Mouse (Mus musculus): ENCODE measurements around the gene Tmem190. TPM values are rescaled to one million over a fixed set of nuclear protein-coding genes. Genes with fewer than 3 reads are reported as not detected.
A peak's percentile ranks its signal among the peaks of the same experiment; 100 is the strongest.

Tmem190 gene
- polyA plus RNA-seq, 1 experiment from 2014 or later: 0.76 TPM

DNA sequence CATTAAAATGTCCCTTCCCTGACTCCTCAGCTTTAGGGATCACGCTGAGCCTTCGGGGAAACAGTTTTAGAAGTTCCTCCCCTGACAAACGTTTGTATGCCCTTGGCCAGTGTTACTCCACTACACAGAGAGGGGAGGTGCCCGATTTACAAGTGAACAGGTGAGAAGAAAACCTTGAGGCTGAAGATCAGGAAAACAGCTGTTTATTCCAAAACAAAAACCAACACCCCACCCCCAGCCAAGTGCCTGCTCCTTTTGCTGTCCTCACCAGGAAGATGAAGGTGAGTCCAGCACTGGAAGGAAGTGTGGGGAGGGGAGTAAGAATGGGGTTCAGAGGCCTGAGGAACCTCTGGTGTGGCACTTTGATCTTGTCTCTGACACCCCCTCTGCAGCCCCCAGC is 42.6 kb downstream of the Tmem190 start:
- Histone ChIP-seq H3K27ac (peak overlapping the region; percentile 58; the same call in 1 of the 2 replicates), H3K9me3 (no peaks in the 10 kb centered on the region), H3K4me3 (no peak overlapping the region), H3K36me3 (no peaks in the 10 kb centered on the region), H3K9ac (no peak overlapping the region), H3K4me2 (no peak overlapping the region), H3K4me1 (peaks cover 12% of the 10 kb centered on the region; the same call in 1 of the 2 replicates), H3K27me3 (0 out of 2 replicates have a peak, but pooled peaks cover 7% of the 10 kb centered on the region)
- 41% methylated on average over 4 of the region's 4 CpGs for WGBS
- no peak for ATAC-seq (ENCODE audit: borderline replicate concordance, extremely low read depth, low FRiP score, low TSS enrichment)

DNA sequence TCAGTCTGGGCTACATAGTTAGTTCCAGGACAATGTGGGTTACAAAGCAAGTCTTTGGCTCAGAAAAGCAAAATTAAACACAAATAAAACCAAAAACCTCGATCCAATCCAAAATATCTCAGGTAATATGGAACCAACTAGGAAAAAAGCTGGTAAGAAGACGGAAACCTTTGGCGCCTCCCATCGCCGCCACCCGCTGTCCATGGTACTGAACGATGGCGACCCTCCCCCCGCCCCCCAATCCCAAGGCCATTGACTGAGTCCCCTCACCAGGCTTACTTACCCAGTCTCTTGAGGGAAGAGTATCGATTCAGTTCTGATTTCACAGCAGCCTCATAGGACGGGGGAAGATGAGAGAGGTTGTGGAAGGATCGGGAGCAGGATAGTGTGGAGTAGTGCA is 47.7 kb downstream of the Tmem190 start:
- H3K4me2 ChIP-seq: no peak overlapping the region
- 8% methylated on average over 12 of the region's 12 CpGs for WGBS
- H3K27ac ChIP-seq: no peak overlapping the region
- no peaks in the 10 kb centered on the region; the same call in 1 of the 2 replicates for H3K4me1 ChIP-seq
- no peak for ATAC-seq (ENCODE audit: borderline replicate concordance, extremely low read depth, low FRiP score, low TSS enrichment)
- no peak overlapping the region for H3K4me3 ChIP-seq
- no peaks in the 10 kb centered on the region for H3K36me3 ChIP-seq
- H3K9ac ChIP-seq: no peak overlapping the region
- no peaks in the 10 kb centered on the region for H3K9me3 ChIP-seq
- H3K27me3 ChIP-seq: peaks cover 36% of the 10 kb centered on the region

Other genes starting within 250 kb of the Tmem190 start
- 4.8 and 5.7 TPM in 2 replicates for gene Syt5, start 235.4 kb upstream of the Tmem190 start, polyA plus RNA-seq (2015; fragmentation: Nextera tagmentation; extraction: Ambion mirVana)
- gene Ptprh, start 178.9 kb upstream of the Tmem190 start, polyA plus RNA-seq (2015; fragmentation: Nextera tagmentation; extraction: Ambion mirVana): not detected in 2 replicates
- gene Tmem86b, start 151.5 kb upstream of the Tmem190 start, polyA plus RNA-seq (2015; fragmentation: Nextera tagmentation; extraction: Ambion mirVana): 0.76 and 1.00 TPM in 2 replicates
- gene Ppp6r1, start 123.9 kb upstream of the Tmem190 start, polyA plus RNA-seq (2015; fragmentation: Nextera tagmentation; extraction: Ambion mirVana): 9.0 and 9.2 TPM in 2 replicates
- 99.4 and 99.6 TPM in 2 replicates for gene Hspbp1, start 97.9 kb upstream of the Tmem190 start, polyA plus RNA-seq (2015; fragmentation: Nextera tagmentation; extraction: Ambion mirVana)
- gene Brsk1, start 92.3 kb upstream of the Tmem190 start, polyA plus RNA-seq (2015; fragmentation: Nextera tagmentation; extraction: Ambion mirVana): 0.87 and 1.1 TPM in 2 replicates
- 0.07 and 0.10 TPM in 2 replicates for gene Tmem150b, start 57.7 kb upstream of the Tmem190 start, polyA plus RNA-seq (2015; fragmentation: Nextera tagmentation; extraction: Ambion mirVana)
- gene Kmt5c, start 42.8 kb upstream of the Tmem190 start, polyA plus RNA-seq (2015; fragmentation: Nextera tagmentation; extraction: Ambion mirVana): 53.9 and 60.3 TPM in 2 replicates
- gene Cox6b2, start 29.8 kb upstream of the Tmem190 start, polyA plus RNA-seq (2015; fragmentation: Nextera tagmentation; extraction: Ambion mirVana): 62.9 and 64.1 TPM in 2 replicates
- not detected in 2 replicates for gene Fam71e2, start 11.6 kb upstream of the Tmem190 start, polyA plus RNA-seq (2015; fragmentation: Nextera tagmentation; extraction: Ambion mirVana)
- 0.19 and 0.26 TPM in 2 replicates for gene Il11, start 78 bp upstream of the Tmem190 start, polyA plus RNA-seq (2015; fragmentation: Nextera tagmentation; extraction: Ambion mirVana)
- gene Tmem238, start 6.7 kb downstream of the Tmem190 start, polyA plus RNA-seq (2015; fragmentation: Nextera tagmentation; extraction: Ambion mirVana): 20.8 and 21.4 TPM in 2 replicates
- gene Rpl28, start 9.9 kb downstream of the Tmem190 start, polyA plus RNA-seq (2015; fragmentation: Nextera tagmentation; extraction: Ambion mirVana): 314 and 334 TPM in 2 replicates
- gene Ube2s, start 29.7 kb downstream of the Tmem190 start, polyA plus RNA-seq (2015; fragmentation: Nextera tagmentation; extraction: Ambion mirVana): 409 and 411 TPM in 2 replicates
- 0.94 and 1.3 TPM in 2 replicates for gene Shisa7, start 61.8 kb downstream of the Tmem190 start, polyA plus RNA-seq (2015; fragmentation: Nextera tagmentation; extraction: Ambion mirVana)
- 10.6 and 12.3 TPM in 2 replicates for gene Isoc2b, start 87.3 kb downstream of the Tmem190 start, polyA plus RNA-seq (2015; fragmentation: Nextera tagmentation; extraction: Ambion mirVana)
- gene Isoc2a, start 94.2 kb downstream of the Tmem190 start, polyA plus RNA-seq (2015; fragmentation: Nextera tagmentation; extraction: Ambion mirVana): 0.63 and 0.81 TPM in 2 replicates
- gene Gm36210, start 123.6 kb downstream of the Tmem190 start, polyA plus RNA-seq (2015; fragmentation: Nextera tagmentation; extraction: Ambion mirVana): 0.16 TPM in 1 of 2 replicates, not detected in the other
- gene Zfp628, start 132.3 kb downstream of the Tmem190 start, polyA plus RNA-seq (2015; fragmentation: Nextera tagmentation; extraction: Ambion mirVana): 3.2 and 3.4 TPM in 2 replicates
- gene Nat14, start 139.1 kb downstream of the Tmem190 start, polyA plus RNA-seq (2015; fragmentation: Nextera tagmentation; extraction: Ambion mirVana): 2.8 and 3.7 TPM in 2 replicates
- 1.6 and 2.2 TPM in 2 replicates for gene Ssc5d, start 142.8 kb downstream of the Tmem190 start, polyA plus RNA-seq (2015; fragmentation: Nextera tagmentation; extraction: Ambion mirVana)
- gene Sbk2, start 181.5 kb downstream of the Tmem190 start, polyA plus RNA-seq (2015; fragmentation: Nextera tagmentation; extraction: Ambion mirVana): 0.39 and 1.2 TPM in 2 replicates
- 0.52 and 0.77 TPM in 2 replicates for gene Sbk3, start 188.2 kb downstream of the Tmem190 start, polyA plus RNA-seq (2015; fragmentation: Nextera tagmentation; extraction: Ambion mirVana)
- 31.5 and 32.0 TPM in 2 replicates for gene Zfp579, start 213.2 kb downstream of the Tmem190 start, polyA plus RNA-seq (2015; fragmentation: Nextera tagmentation; extraction: Ambion mirVana)
- gene Zfp524, start 231.5 kb downstream of the Tmem190 start, polyA plus RNA-seq (2015; fragmentation: Nextera tagmentation; extraction: Ambion mirVana): 15.8 TPM in 2 replicates
- gene Fiz1, start 231.8 kb downstream of the Tmem190 start, polyA plus RNA-seq (2015; fragmentation: Nextera tagmentation; extraction: Ambion mirVana): 45.5 and 47.3 TPM in 2 replicates
- 1.2 TPM in 1 of 2 replicates, not detected in the other for gene Gm44973, start 232.6 kb downstream of the Tmem190 start, polyA plus RNA-seq (2015; fragmentation: Nextera tagmentation; extraction: Ambion mirVana)
- gene Zfp865, start 237.4 kb downstream of the Tmem190 start, polyA plus RNA-seq (2015; fragmentation: Nextera tagmentation; extraction: Ambion mirVana): 6.4 and 6.7 TPM in 2 replicates
- gene Ccdc106, start 237.6 kb downstream of the Tmem190 start, polyA plus RNA-seq (2015; fragmentation: Nextera tagmentation; extraction: Ambion mirVana): 7.0 and 7.6 TPM in 2 replicates